18 mouse cellular contexts compared by ENCODE assay signal in genomic region chr16:23328201-23328600, GRCm38 (mm10).
DNase-seq lines count a peak whose midpoint lies in the region; ATAC-seq lines count a peak whose summit lies in the region.
"Had no signal": no experiment of that assay in that cellular context is flagged by ENCODE, and none has a peak within 500 bp of the region (broad histone marks: within the 10 kb centered on the region; RNA-seq: fewer than 3 reads in every experiment).

No protein-coding gene starts in this region.

- peak; percentile 86 for ATAC-seq in CD4-positive, CD25-positive, alpha-beta regulatory T cell, adult 4 months
- ATAC-seq in granulocyte monocyte progenitor cell, adult 5-6 weeks (replicated peaks; ENCODE audit: poor library complexity, severe bottlenecking): no peak
- ATAC-seq: forebrain, embryonic 16.5 days; hindbrain, postnatal 0 days; intestine, embryonic 16.5 days had no signal

- DNase-seq in CD4-positive helper T cell, adult 2 months (ENCODE audit: low read depth, low spot score): peak; percentile 86
- DNase-seq in induced T-regulatory cell, adult 2 months (ENCODE audit: low read depth): peak; percentile 85
- peak; percentile 47 for DNase-seq in thymus, postnatal 14 days
- no peak for DNase-seq in layer of hippocampus, adult 11-12 months (ENCODE audit: low spot score)
- no peak for DNase-seq in right cerebral cortex, postnatal 25 days
- DNase-seq: adrenal gland, adult 2 months; adrenal gland, postnatal 25 days; cerebellum, adult 2 months; cerebellum, postnatal 10 days; gastrocnemius, postnatal 25 days; heart, adult 18-20 months; heart, postnatal 10 days; kidney, adult 2 months had no signal

Comparison
In these comparisons a context has a peak if more than half of its experiments do, and no peak if none do; other contexts are left out.
1. DNase-seq: peak in CD4-positive helper T cell, adult 2 months (single experiment), induced T-regulatory cell, adult 2 months (single experiment) and thymus, postnatal 14 days (single experiment); none in layer of hippocampus, adult 11-12 months (single experiment) and right cerebral cortex, postnatal 25 days (single experiment).